Mouse (Mus musculus) neural tube, embryonic 13.5 days (tissue): ENCODE data around the gene Enox1. TPM values are rescaled to one million over a fixed set of nuclear protein-coding genes. Genes with fewer than 3 reads are reported as not detected.
"Not testable (repeated sequence)": the region's sequence is repeated elsewhere in the genome, so short reads cannot be mapped to it uniquely, and the experiment has no call there.

Experiments used
- ATAC-seq: fragments of 200-750 bp; cut with Nextera tagmentation; 2 replicates; pipeline ENCODE4 v1.8.0; 2017; ENCODE audit warnings: low read depth, mild to moderate bottlenecking, moderate TSS enrichment, moderate library complexity
- H3K27ac ChIP-seq: fragments of 300-500 bp; sonication (generic); replicated peaks from 2 replicates; pipeline ENCODE4 v1.5.1; 2015; ENCODE audit warnings: moderate library complexity, mild to moderate bottlenecking, inconsistent platforms
- H3K27me3 ChIP-seq: fragments of 300-500 bp; sonication (generic); 2 replicates; pipeline ENCODE4 v1.6.1; 2015; ENCODE audit warnings: mild to moderate bottlenecking, inconsistent platforms
- H3K36me3 ChIP-seq: fragments of 300-500 bp; sonication (generic); 2 replicates; pipeline ENCODE4 v1.6.1; 2015; ENCODE audit warnings: mild to moderate bottlenecking, inconsistent platforms
- H3K4me1 ChIP-seq: fragments of 300-500 bp; sonication (generic); replicated peaks from 2 replicates; pipeline ENCODE4 v1.6.1; 2015; ENCODE audit warnings: inconsistent platforms
- H3K4me2 ChIP-seq: fragments of 300-500 bp; sonication (generic); 2 replicates; pipeline ENCODE4 v1.6.1; 2015; ENCODE audit warnings: inconsistent platforms, mild to moderate bottlenecking, moderate library complexity
- H3K4me3 ChIP-seq: fragments of 300-500 bp; sonication (generic); 2 replicates; pipeline ENCODE4 v1.5.1; 2015; ENCODE audit warnings: mild to moderate bottlenecking, inconsistent platforms
- H3K9ac ChIP-seq: fragments of 300-500 bp; sonication (generic); 2 replicates; pipeline ENCODE4 v1.6.1; 2015; ENCODE audit warnings: moderate library complexity, mild to moderate bottlenecking, inconsistent platforms
- H3K9me3 ChIP-seq: fragments of 300-500 bp; sonication (generic); 2 replicates; pipeline ENCODE4 v1.6.1; 2016; ENCODE audit warnings: inconsistent platforms
- WGBS: fragments of 180-500 bp; shearing (Covaris S2); methylation state at CpG from one replicate; pipeline ENCODE4 v1.1.7; 2015; 5-methylcytosine and 5-hydroxymethylcytosine counted together
- polyA plus RNA-seq: library from polyadenylated mRNA; unstranded; fragments of >200 nt; fragmentation: Nextera tagmentation; extraction: Ambion mirVana; gene quantifications from 2 replicates; pipeline ENCODE4 v1.2.1, GENCODE M21; 2015

Gene Enox1
- polyA plus RNA-seq, 1 experiment from 2014 or later, result 44.9 TPM

- Histone ChIP-seq H3K27me3 (no peaks in the 10 kb centered on the region), H3K4me3 (no peak overlapping the region), H3K9me3 (no peaks in the 10 kb centered on the region; the same call in 1 of the 2 replicates), H3K9ac (no peak overlapping the region), H3K4me1 (no peaks in the 10 kb centered on the region), H3K4me2 (no peak overlapping the region), H3K36me3 (no peaks in the 10 kb centered on the region), H3K27ac (no peak overlapping the region)
- ATAC-seq, result no peak
- WGBS, result 91% methylated on average over 2 of the region's 2 CpGs
These were observed 380.0 kb downstream of the Enox1 start for GRCm38 (mm10) chr14:77536592-77536991.

- not testable (repeated sequence) for ATAC-seq
These were observed 383.0 kb downstream of the Enox1 start for GRCm38 (mm10) chr14:77539563-77539962.

GRCm38 (mm10) chr14:77541925-77542324, 385.4 kb downstream of the Enox1 start:
- WGBS, result 81% methylated on average over 7 of the region's 7 CpGs
- Histone ChIP-seq H3K9me3 (no peaks in the 10 kb centered on the region; the same call in 1 of the 2 replicates), H3K36me3 (no peaks in the 10 kb centered on the region), H3K4me2 (no peak overlapping the region), H3K27me3 (no peaks in the 10 kb centered on the region), H3K4me3 (no peak overlapping the region), H3K9ac (no peak overlapping the region), H3K4me1 (peaks cover 7% of the 10 kb centered on the region), H3K27ac (no peak overlapping the region)
- no peak for ATAC-seq

More at GRCm38 (mm10) chr14:77539563-77539962, 383.0 kb downstream of the Enox1 start:
- not testable (repeated sequence) for H3K9me3 ChIP-seq, H3K36me3 ChIP-seq, H3K27ac ChIP-seq, H3K4me1 ChIP-seq, H3K27me3 ChIP-seq, H3K4me2 ChIP-seq, H3K4me3 ChIP-seq, H3K9ac ChIP-seq
- 61% methylated on average over 21 of the region's 21 CpGs for WGBS

- peaks cover 9% of the 10 kb centered on the region for H3K4me1 ChIP-seq
- H3K36me3 ChIP-seq, result no peaks in the 10 kb centered on the region
- ATAC-seq, result no peak
- no peak overlapping the region for H3K9ac ChIP-seq
- no peak overlapping the region for H3K27ac ChIP-seq
- H3K27me3 ChIP-seq, result no peaks in the 10 kb centered on the region
- H3K4me2 ChIP-seq, result no peak overlapping the region
- no peaks in the 10 kb centered on the region for H3K9me3 ChIP-seq
- H3K4me3 ChIP-seq, result no peak overlapping the region
- 89% methylated on average over 8 of the region's 8 CpGs for WGBS
These were observed 390.1 kb downstream of the Enox1 start for GRCm38 (mm10) chr14:77546531-77547274.

- Histone ChIP-seq H3K4me3 (no peak overlapping the region), H3K9ac (no peak overlapping the region), H3K9me3 (no peaks in the 10 kb centered on the region), H3K4me1 (peaks cover 9% of the 10 kb centered on the region), H3K27ac (no peak overlapping the region), H3K27me3 (no peaks in the 10 kb centered on the region), H3K4me2 (no peak overlapping the region), H3K36me3 (no peaks in the 10 kb centered on the region)
- ATAC-seq, result no peak
- 83% methylated on average over 5 of the region's 5 CpGs for WGBS
These were observed 390.8 kb downstream of the Enox1 start for GRCm38 (mm10) chr14:77547351-77547750.

- no peaks in the 10 kb centered on the region for H3K9me3 ChIP-seq
- no peaks in the 10 kb centered on the region for H3K36me3 ChIP-seq
- 82% methylated on average over 5 of the region's 5 CpGs for WGBS
- H3K4me1 ChIP-seq, result 0 out of 2 replicates have a peak, but pooled peaks cover 2% of the 10 kb centered on the region
- ATAC-seq, result no peak
- no peak overlapping the region for H3K4me2 ChIP-seq
- no peak overlapping the region for H3K4me3 ChIP-seq
- no peak overlapping the region for H3K27ac ChIP-seq
- no peaks in the 10 kb centered on the region for H3K27me3 ChIP-seq
- no peak overlapping the region for H3K9ac ChIP-seq
These were observed 392.4 kb downstream of the Enox1 start for GRCm38 (mm10) chr14:77548963-77549362.

GRCm38 (mm10) chr14:77557446-77558070, 401.0 kb downstream of the Enox1 start:
- no peak overlapping the region for H3K9ac ChIP-seq
- 91% methylated on average over 7 of the region's 7 CpGs for WGBS
- ATAC-seq, result no peak
- no peaks in the 10 kb centered on the region for H3K27me3 ChIP-seq
- no peak overlapping the region for H3K4me2 ChIP-seq
- H3K4me1 ChIP-seq, result no peaks in the 10 kb centered on the region
- H3K27ac ChIP-seq, result no peak overlapping the region
- no peaks in the 10 kb centered on the region for H3K9me3 ChIP-seq
- no peak overlapping the region for H3K4me3 ChIP-seq
- no peaks in the 10 kb centered on the region for H3K36me3 ChIP-seq

GRCm38 (mm10) chr14:77558910-77559309, 402.3 kb downstream of the Enox1 start:
- no peaks in the 10 kb centered on the region for H3K9me3 ChIP-seq
- H3K9ac ChIP-seq, result no peak overlapping the region
- WGBS, result 94% methylated on average over 3 of the region's 3 CpGs
- H3K27me3 ChIP-seq, result no peaks in the 10 kb centered on the region
- H3K36me3 ChIP-seq, result no peaks in the 10 kb centered on the region
- no peaks in the 10 kb centered on the region for H3K4me1 ChIP-seq
- H3K4me2 ChIP-seq, result no peak overlapping the region
- H3K27ac ChIP-seq, result no peak overlapping the region
- ATAC-seq, result no peak
- no peak overlapping the region for H3K4me3 ChIP-seq

GRCm38 (mm10) chr14:77559792-77560191, 403.2 kb downstream of the Enox1 start:
- 70% methylated on average over 5 of the region's 5 CpGs for WGBS
- no peak for ATAC-seq
- Histone ChIP-seq H3K27me3 (no peaks in the 10 kb centered on the region), H3K9me3 (no peaks in the 10 kb centered on the region), H3K4me1 (no peaks in the 10 kb centered on the region; the same call in 1 of the 2 replicates), H3K27ac (no peak overlapping the region; the same call in 1 of the 2 replicates), H3K36me3 (no peaks in the 10 kb centered on the region), H3K4me2 (no peak overlapping the region), H3K9ac (no peak overlapping the region), H3K4me3 (no peak overlapping the region)

- 86% methylated on average over 6 of the region's 6 CpGs for WGBS
- no peaks in the 10 kb centered on the region for H3K36me3 ChIP-seq
These were observed 405.4 kb downstream of the Enox1 start for GRCm38 (mm10) chr14:77561808-77562583.

GRCm38 (mm10) chr14:77563922-77564321, 407.4 kb downstream of the Enox1 start:
- Histone ChIP-seq H3K4me3 (no peak overlapping the region), H3K4me2 (no peak overlapping the region), H3K4me1 (no peaks in the 10 kb centered on the region; the same call in 1 of the 2 replicates), H3K27me3 (no peaks in the 10 kb centered on the region), H3K36me3 (no peaks in the 10 kb centered on the region), H3K27ac (no peak overlapping the region), H3K9me3 (no peaks in the 10 kb centered on the region), H3K9ac (no peak overlapping the region)
- WGBS, result 66% methylated on average over 5 of the region's 5 CpGs
- no peak for ATAC-seq

More at GRCm38 (mm10) chr14:77561808-77562583, 405.4 kb downstream of the Enox1 start:
- Histone ChIP-seq H3K9ac (no peak overlapping the region), H3K27me3 (no peaks in the 10 kb centered on the region), H3K4me2 (no peak overlapping the region), H3K9me3 (no peaks in the 10 kb centered on the region), H3K27ac (no peak overlapping the region), H3K4me1 (no peaks in the 10 kb centered on the region; the same call in 1 of the 2 replicates), H3K4me3 (no peak overlapping the region)
- ATAC-seq, result no peak

- H3K9ac ChIP-seq, result no peak overlapping the region
- no peaks in the 10 kb centered on the region for H3K27me3 ChIP-seq
- no peak overlapping the region for H3K4me2 ChIP-seq
- no peak for ATAC-seq
- H3K4me1 ChIP-seq, result no peaks in the 10 kb centered on the region; the same call in 1 of the 2 replicates
- H3K4me3 ChIP-seq, result no peak overlapping the region
- no peak overlapping the region for H3K27ac ChIP-seq
- no peaks in the 10 kb centered on the region for H3K36me3 ChIP-seq
- 78% methylated on average over 2 of the region's 2 CpGs for WGBS
- H3K9me3 ChIP-seq, result no peaks in the 10 kb centered on the region
These were observed 410.6 kb downstream of the Enox1 start for GRCm38 (mm10) chr14:77567120-77567519.
